Mouse (Mus musculus): Measurements from ENCODE around the gene Ikzf1. TPM values are rescaled to one million over a fixed set of nuclear protein-coding genes. Genes with fewer than 3 reads are reported as not detected.

Gene Ikzf1
- polyA plus RNA-seq, 1 experiment from 2014 or later: 3.2 TPM

DNA sequence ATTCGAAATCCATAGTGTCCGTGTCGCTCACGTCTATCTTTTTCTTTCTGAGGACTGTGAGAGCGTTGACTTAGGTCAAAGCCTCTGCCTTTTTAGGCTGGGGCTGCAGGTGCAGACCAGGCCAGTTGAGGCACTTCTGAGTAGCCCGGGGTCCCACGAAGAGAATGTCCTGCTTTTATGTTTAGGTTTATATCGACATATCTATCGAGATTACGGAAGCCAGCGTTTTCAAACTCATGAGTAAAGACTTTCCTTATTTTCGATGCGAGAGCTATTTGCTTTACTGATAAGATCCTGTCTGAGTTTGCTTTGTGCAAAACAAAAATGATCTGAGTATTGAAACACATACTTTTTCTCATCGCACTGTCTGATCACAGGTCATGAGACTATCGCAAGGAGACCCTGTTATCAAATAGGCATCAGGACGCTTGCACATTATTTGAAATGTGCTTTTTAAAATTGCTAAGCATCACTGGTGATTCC, 1.8 kb downstream of the Ikzf1 start:
- H3K27me3 ChIP-seq (ENCODE audit: control insufficient read depth, insufficient read depth, low read length): peaks cover 25% of the 10 kb centered on the region
- no peak overlapping the region for H3K9ac ChIP-seq (ENCODE audit: low read length)
- peak; percentile 24 for DNase-seq (ENCODE audit: low spot score)
- no peaks in the 10 kb centered on the region for H3K9me3 ChIP-seq (ENCODE audit: control insufficient read depth, low read length)
- 0 out of 2 replicates have a peak, but pooled peaks cover 4% of the 10 kb centered on the region for H3K4me1 ChIP-seq (ENCODE audit: control insufficient read depth, insufficient read depth, low read length)
- no peaks in the 10 kb centered on the region for H3K36me3 ChIP-seq (ENCODE audit: control insufficient read depth, insufficient read depth, low read length)
- WGBS: 15% methylated on average over 16 of the region's 16 CpGs
- no peak overlapping the region for H3K27ac ChIP-seq (ENCODE audit: low read depth, low read length)
- peak overlapping the region; percentile 97 for H3K4me2 ChIP-seq (ENCODE audit: low read depth)
- no peak for ATAC-seq (ENCODE audit: insufficient read depth, low FRiP score, low TSS enrichment)
- peak overlapping the region; percentile 64 for H3K4me3 ChIP-seq (ENCODE audit: low read depth, low read length)

DNA sequence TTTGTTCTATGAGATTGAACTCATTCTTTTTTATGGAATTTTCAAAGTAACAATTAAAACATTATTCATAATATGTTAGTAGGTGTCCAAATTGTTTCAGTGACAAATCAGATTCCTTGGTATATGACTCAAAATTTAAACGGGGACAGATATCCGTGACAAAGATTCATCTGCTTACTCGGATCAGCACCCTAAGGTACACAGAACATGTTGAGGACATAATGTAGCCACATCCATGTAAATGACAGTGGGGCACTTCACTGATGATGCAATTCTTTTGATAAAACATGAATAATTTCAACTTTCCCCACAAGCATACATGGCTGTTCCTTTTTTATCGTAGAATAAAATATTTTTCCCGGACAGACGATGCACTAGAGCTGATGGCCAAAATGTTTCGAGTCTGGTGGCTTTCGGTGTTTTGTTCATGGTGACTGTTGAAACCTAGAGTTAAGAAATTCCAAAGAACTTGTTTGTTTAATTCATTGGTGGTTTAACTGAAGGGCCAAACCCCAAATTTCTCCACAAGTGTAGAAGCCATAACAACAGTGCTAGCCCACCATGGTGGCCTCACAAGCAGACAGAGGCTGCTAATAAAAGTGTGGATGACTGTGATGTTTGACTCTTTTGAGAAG, 2.9 kb downstream of the Ikzf1 start:
- Histone ChIP-seq H3K4me1 (ENCODE audit: control insufficient read depth, insufficient read depth, low read length) (0 out of 2 replicates have a peak, but pooled peaks cover 4% of the 10 kb centered on the region), H3K27ac (ENCODE audit: low read depth, low read length) (no peak overlapping the region), H3K9ac (ENCODE audit: low read length) (no peak overlapping the region), H3K4me3 (ENCODE audit: low read depth, low read length) (no peak overlapping the region), H3K27me3 (ENCODE audit: control insufficient read depth, insufficient read depth, low read length) (peaks cover 25% of the 10 kb centered on the region), H3K4me2 (ENCODE audit: low read depth) (no peak overlapping the region), H3K36me3 (ENCODE audit: control insufficient read depth, insufficient read depth, low read length) (no peaks in the 10 kb centered on the region), H3K9me3 (ENCODE audit: control insufficient read depth, low read length) (no peaks in the 10 kb centered on the region)
- DNase-seq (ENCODE audit: low spot score) (no peak), ATAC-seq (ENCODE audit: insufficient read depth, low FRiP score, low TSS enrichment) (no peak)
- WGBS: 90% methylated on average over 8 of the region's 8 CpGs

DNA sequence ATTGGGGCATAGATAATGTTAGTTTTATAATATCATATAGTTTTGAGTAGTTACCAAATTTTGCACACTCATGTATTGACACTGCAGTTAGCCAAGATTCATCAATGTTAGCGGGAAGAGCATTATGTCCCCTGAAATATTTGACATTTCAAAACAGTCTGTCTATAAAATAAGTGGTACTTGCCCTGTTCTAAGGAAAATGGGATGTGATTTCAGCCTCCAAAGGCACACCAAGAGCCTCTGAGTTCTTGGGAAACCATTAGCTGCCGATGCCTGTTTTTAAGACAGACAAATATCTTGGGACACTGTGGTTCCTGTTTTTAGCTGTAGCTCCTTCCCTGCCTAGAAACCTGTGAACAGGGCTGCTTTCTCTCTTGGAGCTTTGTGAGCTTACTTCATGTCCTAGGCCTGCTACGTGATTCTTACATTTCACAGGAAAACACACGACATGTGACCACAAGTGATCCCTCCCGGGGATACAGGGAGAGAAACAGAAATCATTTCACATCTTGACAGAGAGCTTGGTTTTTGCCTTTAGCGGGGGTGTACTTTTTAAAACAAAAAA, 4.0 kb downstream of the Ikzf1 start:
- DNase-seq (ENCODE audit: low spot score): no peak
- no peak overlapping the region for H3K4me2 ChIP-seq (ENCODE audit: low read depth)
- no peak overlapping the region for H3K27ac ChIP-seq (ENCODE audit: low read depth, low read length)
- no peak overlapping the region for H3K9ac ChIP-seq (ENCODE audit: low read length)
- no peak overlapping the region for H3K4me3 ChIP-seq (ENCODE audit: low read depth, low read length)
- H3K4me1 ChIP-seq (ENCODE audit: control insufficient read depth, insufficient read depth, low read length): 0 out of 2 replicates have a peak, but pooled peaks cover 4% of the 10 kb centered on the region
- peaks cover 24% of the 10 kb centered on the region for H3K27me3 ChIP-seq (ENCODE audit: control insufficient read depth, insufficient read depth, low read length)
- no peaks in the 10 kb centered on the region for H3K36me3 ChIP-seq (ENCODE audit: control insufficient read depth, insufficient read depth, low read length)
- no peaks in the 10 kb centered on the region for H3K9me3 ChIP-seq (ENCODE audit: control insufficient read depth, low read length)
- ATAC-seq (ENCODE audit: insufficient read depth, low FRiP score, low TSS enrichment): no peak
- 87% methylated on average over 6 of the region's 6 CpGs for WGBS

DNA sequence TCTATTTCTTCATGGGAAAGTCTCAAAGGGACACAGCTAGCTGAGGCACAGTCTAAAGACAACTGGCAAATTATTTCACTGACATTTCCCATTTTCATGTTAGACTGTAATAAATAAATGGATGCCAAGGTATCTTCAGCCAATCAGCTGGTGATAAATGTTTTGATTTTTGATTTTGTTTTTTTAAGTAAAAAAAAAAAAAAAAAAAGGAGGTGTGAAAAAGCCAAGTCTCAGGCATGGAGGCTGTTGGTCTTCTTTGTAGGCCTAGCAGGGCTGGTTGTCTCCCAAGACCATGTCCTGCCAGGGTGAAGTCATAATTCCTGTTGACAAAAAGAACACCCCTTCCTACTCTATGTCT, 4.9 kb downstream of the Ikzf1 start:
- Histone ChIP-seq H3K27ac (ENCODE audit: low read depth, low read length) (no peak overlapping the region), H3K27me3 (ENCODE audit: control insufficient read depth, insufficient read depth, low read length) (peaks cover 15% of the 10 kb centered on the region), H3K9ac (ENCODE audit: low read length) (no peak overlapping the region), H3K4me3 (ENCODE audit: low read depth, low read length) (no peak overlapping the region), H3K4me2 (ENCODE audit: low read depth) (no peak overlapping the region), H3K9me3 (ENCODE audit: control insufficient read depth, low read length) (no peaks in the 10 kb centered on the region), H3K4me1 (ENCODE audit: control insufficient read depth, insufficient read depth, low read length) (0 out of 2 replicates have a peak, but pooled peaks cover 4% of the 10 kb centered on the region), H3K36me3 (ENCODE audit: control insufficient read depth, insufficient read depth, low read length) (no peaks in the 10 kb centered on the region)
- ATAC-seq (ENCODE audit: insufficient read depth, low FRiP score, low TSS enrichment) (no peak), DNase-seq (ENCODE audit: low spot score) (no peak)

DNA sequence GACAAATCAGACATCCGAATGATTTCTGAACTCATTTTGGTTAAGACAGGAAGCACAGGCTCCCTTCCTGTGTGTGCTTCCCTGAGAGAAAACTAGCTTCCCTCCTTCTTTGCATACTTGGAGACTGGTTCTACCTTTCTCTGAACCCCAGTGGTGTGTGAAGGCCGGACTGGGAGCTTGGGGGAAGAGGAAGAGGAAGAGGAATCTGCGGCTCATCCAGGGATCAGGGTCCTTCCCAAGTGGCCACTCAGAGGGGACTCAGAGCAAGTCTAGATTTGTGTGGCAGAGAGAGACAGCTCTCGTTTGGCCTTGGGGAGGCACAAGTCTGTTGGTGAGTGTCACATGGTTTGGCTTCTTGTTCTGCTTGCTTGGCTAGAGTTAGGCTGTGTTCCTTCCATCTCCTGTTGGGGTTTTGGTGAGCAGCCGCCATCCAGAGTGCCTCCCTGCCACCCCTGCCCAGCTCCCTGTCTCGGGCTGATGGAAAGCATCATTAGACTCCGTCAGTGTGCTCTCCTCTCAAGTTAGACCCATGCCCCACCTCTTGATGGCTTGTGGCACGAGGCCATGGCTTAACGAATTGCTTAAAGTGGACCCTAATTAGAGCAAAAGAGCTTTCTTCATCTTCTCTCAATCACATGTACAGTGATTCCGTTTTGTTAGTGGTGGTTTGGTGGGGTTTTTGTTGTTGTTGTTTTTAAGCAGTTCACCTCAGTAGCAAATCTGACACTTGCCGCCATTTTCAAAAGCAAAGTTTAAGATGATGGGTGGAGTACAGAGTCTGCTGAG, 5.4 kb downstream of the Ikzf1 start:
- ATAC-seq (ENCODE audit: insufficient read depth, low FRiP score, low TSS enrichment) (no peak), DNase-seq (ENCODE audit: low spot score) (no peak)
- Histone ChIP-seq H3K9me3 (ENCODE audit: control insufficient read depth, low read length) (no peaks in the 10 kb centered on the region), H3K4me3 (ENCODE audit: low read depth, low read length) (no peak overlapping the region), H3K36me3 (ENCODE audit: control insufficient read depth, insufficient read depth, low read length) (no peaks in the 10 kb centered on the region), H3K27me3 (ENCODE audit: control insufficient read depth, insufficient read depth, low read length) (peaks cover 10% of the 10 kb centered on the region), H3K4me2 (ENCODE audit: low read depth) (no peak overlapping the region), H3K4me1 (ENCODE audit: control insufficient read depth, insufficient read depth, low read length) (0 out of 2 replicates have a peak, but pooled peaks cover 4% of the 10 kb centered on the region), H3K9ac (ENCODE audit: low read length) (no peak overlapping the region), H3K27ac (ENCODE audit: low read depth, low read length) (no peak overlapping the region)
- WGBS: 84% methylated on average over 11 of the region's 11 CpGs

- Histone ChIP-seq H3K4me2 (ENCODE audit: low read depth) (no peak overlapping the region), H3K4me3 (ENCODE audit: low read depth, low read length) (no peak overlapping the region), H3K9ac (ENCODE audit: low read length) (no peak overlapping the region), H3K4me1 (ENCODE audit: control insufficient read depth, insufficient read depth, low read length) (0 out of 2 replicates have a peak, but pooled peaks cover 1% of the 10 kb centered on the region), H3K9me3 (ENCODE audit: control insufficient read depth, low read length) (no peaks in the 10 kb centered on the region), H3K27ac (ENCODE audit: low read depth, low read length) (no peak overlapping the region), H3K27me3 (ENCODE audit: control insufficient read depth, insufficient read depth, low read length) (peaks cover 5% of the 10 kb centered on the region), H3K36me3 (ENCODE audit: control insufficient read depth, insufficient read depth, low read length) (no peaks in the 10 kb centered on the region)
- 92% methylated on average over 8 of the region's 8 CpGs for WGBS
- DNase-seq (ENCODE audit: low spot score): no peak
- ATAC-seq (ENCODE audit: insufficient read depth, low FRiP score, low TSS enrichment): no peak
Measured at GRCm38 (mm10) chr11:11690845-11691196, 6.0 kb downstream of the Ikzf1 start.

DNA sequence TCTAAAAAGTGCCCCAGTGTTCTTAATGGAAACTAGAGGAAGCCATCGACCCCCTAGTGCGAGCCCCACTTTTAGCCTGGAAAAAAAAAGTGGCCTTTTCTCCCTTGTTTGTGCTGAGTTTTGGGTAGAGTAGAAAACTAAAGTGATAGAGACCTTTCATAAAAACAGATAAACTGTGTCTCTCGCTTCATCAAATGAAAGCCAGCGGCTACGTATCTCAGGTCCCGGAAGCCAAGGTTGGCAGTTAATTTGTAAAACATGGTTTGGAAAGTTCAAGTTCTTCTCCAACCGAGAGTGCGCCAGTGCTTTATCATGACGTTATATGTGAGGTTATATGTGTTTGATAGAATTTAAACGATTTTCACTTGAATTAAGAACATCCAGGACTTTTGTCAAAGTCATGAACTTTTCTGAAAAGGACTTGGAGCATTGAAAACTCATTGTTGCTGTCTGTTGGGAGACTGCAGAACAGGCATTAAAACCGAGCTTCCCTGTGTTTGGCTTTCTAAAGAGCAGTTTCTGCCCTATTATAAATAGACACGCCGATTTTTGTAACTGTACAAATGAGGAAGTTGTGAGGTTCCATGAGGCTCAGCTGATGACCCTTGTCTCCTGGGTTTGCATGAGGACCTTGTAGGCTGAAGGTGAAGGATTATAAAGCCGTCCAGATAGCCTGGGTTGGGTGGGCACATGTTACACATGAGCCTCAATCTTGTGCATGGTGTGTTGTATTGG, 6.7 kb downstream of the Ikzf1 start:
- Histone ChIP-seq H3K4me1 (ENCODE audit: control insufficient read depth, insufficient read depth, low read length) (no peaks in the 10 kb centered on the region), H3K36me3 (ENCODE audit: control insufficient read depth, insufficient read depth, low read length) (no peaks in the 10 kb centered on the region), H3K9me3 (ENCODE audit: control insufficient read depth, low read length) (no peaks in the 10 kb centered on the region), H3K27ac (ENCODE audit: low read depth, low read length) (no peak overlapping the region), H3K4me3 (ENCODE audit: low read depth, low read length) (no peak overlapping the region), H3K27me3 (ENCODE audit: control insufficient read depth, insufficient read depth, low read length) (no peaks in the 10 kb centered on the region), H3K4me2 (ENCODE audit: low read depth) (no peak overlapping the region), H3K9ac (ENCODE audit: low read length) (no peak overlapping the region)
- no peak for ATAC-seq (ENCODE audit: insufficient read depth, low FRiP score, low TSS enrichment)
- WGBS: 91% methylated on average over 14 of the region's 14 CpGs
- no peak for DNase-seq (ENCODE audit: low spot score)

DNA sequence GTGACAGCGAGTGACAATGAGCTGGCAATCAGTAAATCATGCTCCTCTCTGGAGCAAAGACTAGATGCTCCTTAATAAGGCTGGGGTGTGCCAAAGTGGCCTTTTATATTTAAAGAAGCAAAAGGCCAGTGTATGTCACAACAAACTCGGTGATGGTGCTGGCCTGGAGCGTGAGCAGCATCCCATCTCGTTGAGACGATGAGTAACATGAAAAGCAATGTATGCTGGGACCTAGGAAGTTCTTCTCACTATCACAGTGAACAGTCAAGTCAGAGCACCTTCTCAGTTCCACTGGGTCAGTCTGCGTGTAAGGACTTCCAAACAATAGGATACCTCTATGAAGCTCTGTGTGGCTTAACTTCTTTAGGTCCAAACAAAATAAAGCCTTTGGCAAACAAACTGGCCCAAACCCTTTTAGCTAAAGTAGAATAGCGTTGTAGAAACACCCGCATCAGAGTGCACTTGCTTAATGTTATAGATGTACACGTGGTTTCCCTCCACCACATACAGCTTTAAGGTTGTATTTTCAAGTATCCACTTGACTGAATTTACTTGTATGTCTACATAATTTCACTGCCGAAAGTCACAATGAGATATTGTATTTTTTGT, 7.9 kb downstream of the Ikzf1 start:
- 91% methylated on average over 10 of the region's 10 CpGs for WGBS

More for the DNA sequence above, 7.9 kb downstream of the Ikzf1 start:
- Histone ChIP-seq H3K9me3 (ENCODE audit: control insufficient read depth, low read length) (no peaks in the 10 kb centered on the region), H3K27me3 (ENCODE audit: control insufficient read depth, insufficient read depth, low read length) (no peaks in the 10 kb centered on the region), H3K4me3 (ENCODE audit: low read depth, low read length) (no peak overlapping the region), H3K27ac (ENCODE audit: low read depth, low read length) (no peak overlapping the region), H3K4me1 (ENCODE audit: control insufficient read depth, insufficient read depth, low read length) (no peaks in the 10 kb centered on the region), H3K36me3 (ENCODE audit: control insufficient read depth, insufficient read depth, low read length) (no peaks in the 10 kb centered on the region), H3K4me2 (ENCODE audit: low read depth) (no peak overlapping the region), H3K9ac (ENCODE audit: low read length) (no peak overlapping the region)
- ATAC-seq (ENCODE audit: insufficient read depth, low FRiP score, low TSS enrichment): no peak
- no peak for DNase-seq (ENCODE audit: low spot score)

Data from neural tube, embryonic 11.5 days (tissue).